Mouse (Mus musculus): Measurements from ENCODE around the gene Rfc2.

DNA sequence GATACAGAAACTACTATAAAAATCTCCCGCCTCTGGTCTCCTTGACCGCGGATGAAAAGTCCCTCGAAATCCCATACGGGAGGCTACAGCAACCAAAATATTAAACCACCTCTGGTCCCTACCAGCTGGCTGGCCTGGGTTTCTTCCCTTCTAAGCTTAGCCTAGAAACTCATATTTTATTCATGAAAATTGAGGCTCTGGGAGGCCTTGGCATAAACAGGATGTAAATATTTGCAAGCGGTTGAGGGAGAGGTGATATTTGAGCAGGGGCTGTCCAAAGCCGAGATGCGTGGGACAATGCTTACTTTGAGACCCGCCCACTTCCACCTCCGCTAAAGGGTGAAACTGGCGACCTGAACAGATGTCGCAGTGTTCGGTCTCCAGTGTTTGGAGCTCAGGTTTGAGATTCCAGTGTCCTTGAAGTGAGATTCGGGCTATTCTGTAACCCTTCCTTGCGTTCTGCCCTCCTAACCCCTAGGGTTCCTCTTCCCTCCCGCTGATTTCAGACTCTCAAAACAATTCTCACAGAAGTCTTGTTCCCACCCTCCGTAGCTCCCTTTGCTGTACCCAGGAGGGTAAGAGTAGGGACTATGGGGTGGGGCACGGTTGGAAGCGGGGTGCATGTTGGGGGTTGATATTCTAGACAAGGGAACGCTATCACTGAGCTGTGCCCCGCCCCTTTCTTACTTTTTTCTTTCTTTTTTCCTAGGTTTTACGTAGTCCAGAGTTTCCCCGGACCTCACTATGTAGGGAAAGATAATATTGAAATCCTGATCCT, 9.2 kb upstream of the Rfc2 start:
- TF ChIP-seq POLR2A (IDR thresholded peaks at IDR 0.05; ENCODE audit: low read depth, low read length), result no peak; the same call in 1 of the 2 replicates
- no peak for TF ChIP-seq CTCF (IDR thresholded peaks at IDR 0.05; ENCODE audit: extremely low read depth, insufficient read depth, insufficient read length, insufficient replicate concordance)

Measured in spleen, adult 2 months (tissue).